ENCODE assay signal across 7 mouse cellular contexts in the genomic region with DNA sequence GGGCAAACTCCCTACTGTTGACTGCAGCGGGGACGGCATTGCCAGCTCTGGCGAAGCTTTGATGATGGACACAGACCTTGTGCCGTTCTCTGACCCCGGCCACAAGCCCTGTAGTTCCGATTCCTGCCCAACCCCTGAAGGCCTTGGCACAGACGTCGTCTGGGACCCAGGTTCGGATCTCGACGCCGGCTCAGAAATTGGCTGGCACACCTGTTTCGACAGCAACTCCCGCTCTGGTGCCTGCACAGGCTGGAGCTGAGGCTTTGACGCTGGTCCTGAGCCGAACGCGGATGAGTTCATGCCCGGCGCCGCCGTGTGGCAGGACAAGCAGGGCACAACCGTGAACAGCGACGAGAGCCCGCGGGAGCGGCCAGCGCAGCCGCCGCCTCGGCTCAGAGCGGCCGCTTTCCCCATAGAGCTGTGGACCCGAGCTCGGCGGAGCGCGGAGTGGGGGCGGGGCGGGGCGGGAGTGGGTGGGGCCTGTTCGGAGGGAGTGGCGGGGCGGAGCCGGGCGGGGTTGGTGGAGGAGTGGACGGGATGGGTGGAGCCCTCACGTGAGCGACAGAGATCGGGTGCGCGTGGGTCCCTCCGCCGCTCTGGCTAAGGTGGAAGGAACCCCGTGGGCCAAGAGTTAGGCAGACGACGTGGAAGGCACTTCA. TPM values are rescaled to one million over a fixed set of nuclear protein-coding genes. Genes with fewer than 3 reads are reported as not detected.
DNase-seq lines count a peak whose midpoint lies in the region; ATAC-seq and TF ChIP-seq lines count a peak whose summit lies in the region.

Osbp2 (minus strand) TSS at position 450 of the 659 bp plus-strand sequence.

- TF ChIP-seq POLR2A in kidney, adult 2 months (IDR thresholded peaks at IDR 0.05; ENCODE audit: low read depth, low read length), result peak; percentile 10
- no peak for TF ChIP-seq POLR2A in limb, embryonic 14.5 days (IDR thresholded peaks at IDR 0.05; ENCODE audit: borderline replicate concordance, extremely low read depth, insufficient read depth, insufficient read length)

- peak within 1 kb of the TSS; percentile 66 for H3K4me2 ChIP-seq in limb, embryonic 14.5 days (replicated peaks; ENCODE audit: low read depth, low read length, severe bottlenecking)
- peak within 1 kb of the TSS; percentile 80 for H3K4me2 ChIP-seq in midbrain, embryonic 15.5 days

- H3K36me3 ChIP-seq in embryonic facial prominence, embryonic 10.5 days (replicated peaks), result no peaks in the 10 kb centered on the region
- no peaks in the 10 kb centered on the region for H3K36me3 ChIP-seq in kidney, adult 2 months (ENCODE audit: control insufficient read depth, insufficient read depth, low read length)
- H3K36me3 ChIP-seq in limb, embryonic 14.5 days (ENCODE audit: control insufficient read depth, insufficient read depth, low read length), result no peaks in the 10 kb centered on the region
- H3K36me3 ChIP-seq in midbrain, embryonic 15.5 days (replicated peaks), result no peaks in the 10 kb centered on the region

- H3K27ac ChIP-seq in embryonic facial prominence, embryonic 10.5 days (replicated peaks), result peak within 1 kb of the TSS; percentile 77
- H3K27ac ChIP-seq in kidney, adult 2 months (ENCODE audit: insufficient read depth, low read depth, low read length), result peak within 1 kb of the TSS; percentile 6; the same call in 1 of the 2 replicates
- no peak within 1 kb of the TSS for H3K27ac ChIP-seq in limb, embryonic 14.5 days (replicated peaks; ENCODE audit: low read depth, low read length)
- H3K27ac ChIP-seq in midbrain, embryonic 15.5 days, result no peak within 1 kb of the TSS

- H3K9me3 ChIP-seq in embryonic facial prominence, embryonic 10.5 days, result no peaks in the 10 kb centered on the region
- no peaks in the 10 kb centered on the region for H3K9me3 ChIP-seq in limb, embryonic 14.5 days (ENCODE audit: control insufficient read depth, low read length)
- no peaks in the 10 kb centered on the region for H3K9me3 ChIP-seq in midbrain, embryonic 15.5 days

- peaks cover 56% of the 10 kb centered on the region for H3K27me3 ChIP-seq in embryonic facial prominence, embryonic 10.5 days (replicated peaks; ENCODE audit: low read depth, poor library complexity, severe bottlenecking)
- no peaks in the 10 kb centered on the region for H3K27me3 ChIP-seq in kidney, adult 2 months (replicated peaks; ENCODE audit: control insufficient read depth, insufficient read depth, low read length)
- peaks cover 11% of the 10 kb centered on the region; the same call in 1 of the 2 replicates for H3K27me3 ChIP-seq in limb, embryonic 14.5 days (ENCODE audit: control insufficient read depth, insufficient read depth, low read length)
- H3K27me3 ChIP-seq in midbrain, embryonic 15.5 days (replicated peaks), result peaks cover 5% of the 10 kb centered on the region; the same call in 1 of the 2 replicates

- peak; percentile 96 for ATAC-seq in limb, embryonic 14.5 days (ENCODE audit: low FRiP score, low read depth)
- peak; percentile 94 for ATAC-seq in midbrain, embryonic 15.5 days (replicated peaks)

- DNase-seq in adrenal gland, postnatal 4 days (ENCODE audit: low spot score in 2 of 2), result peak; percentile 39 to 58
- DNase-seq in embryonic facial prominence, embryonic 10.5 days (ENCODE audit: low spot score), result peak; percentile 93
- peak; percentile 72 to 73 for DNase-seq in heart, adult 18-20 months
- peak; percentile 81 for DNase-seq in kidney, adult 2 months
- DNase-seq in limb, embryonic 14.5 days (ENCODE audit: low spot score), result peak; percentile 31
- peak; percentile 24 to 37 for DNase-seq in spleen, adult 18-20 months

- TF ChIP-seq CTCF in kidney, adult 2 months (conservative IDR thresholded peaks at IDR 0.05; ENCODE audit: insufficient read depth, insufficient read length, low read depth, low read length), result peak; percentile 42

- H3K9ac ChIP-seq in limb, embryonic 14.5 days (ENCODE audit: low read depth, low read length, severe bottlenecking), result peak within 1 kb of the TSS; percentile 56
- peak within 1 kb of the TSS; percentile 57 for H3K9ac ChIP-seq in midbrain, embryonic 15.5 days

- H3K4me1 ChIP-seq in embryonic facial prominence, embryonic 10.5 days, result peaks cover 11% of the 10 kb centered on the region
- H3K4me1 ChIP-seq in kidney, adult 2 months (ENCODE audit: control insufficient read depth, insufficient read depth, low read length), result 0 out of 2 replicates have a peak, but pooled peaks cover 4% of the 10 kb centered on the region
- peaks cover 9% of the 10 kb centered on the region; the same call in 1 of the 2 replicates for H3K4me1 ChIP-seq in limb, embryonic 14.5 days (ENCODE audit: control insufficient read depth, insufficient read depth, low read length)
- H3K4me1 ChIP-seq in midbrain, embryonic 15.5 days, result peaks cover 15% of the 10 kb centered on the region

- peak within 1 kb of the TSS; percentile 67 for H3K4me3 ChIP-seq in embryonic facial prominence, embryonic 10.5 days
- peak within 1 kb of the TSS; percentile 53 for H3K4me3 ChIP-seq in kidney, adult 2 months (ENCODE audit: insufficient read depth, low read depth, low read length)
- peak within 1 kb of the TSS; percentile 49 for H3K4me3 ChIP-seq in limb, embryonic 14.5 days (replicated peaks; ENCODE audit: low read length)
- H3K4me3 ChIP-seq in midbrain, embryonic 15.5 days, result peak within 1 kb of the TSS; percentile 53

- 4% methylated on average over 58 of the region's 58 CpGs for WGBS in embryonic facial prominence, embryonic 10.5 days
- 5% methylated on average over 58 of the region's 58 CpGs for WGBS in kidney, adult 2 months
- WGBS in limb, embryonic 14.5 days, result 5% methylated on average over 34 of the region's 58 CpGs
- WGBS in midbrain, embryonic 15.5 days, result 3% methylated on average over 58 of the region's 58 CpGs

RNA-seq across cellular contexts. Expression of gene Osbp2, which starts in this region (rescaled TPM):
- total RNA-seq in adrenal gland, postnatal 4 days (2021), result 1 to 10 TPM; 2.4 to 2.5 TPM
- polyA plus RNA-seq in embryonic facial prominence, embryonic 10.5 days (2016; fragmentation: Nextera tagmentation; extraction: Ambion mirVana), result 0.82 and 1.2 TPM in 2 replicates
- 10 to 100 TPM; 17.9 to 20.3 TPM for total RNA-seq in heart, adult 18-20 months (2021)
- polyA plus RNA-seq in kidney, adult 2 months (2012; rRNA removed), result 3.3 and 4.5 TPM in 2 replicates
- 0.77 and 0.86 TPM in 2 replicates for polyA plus RNA-seq in limb, embryonic 14.5 days (2012; rRNA removed)
- polyA plus RNA-seq in limb, embryonic 14.5 days (2014; fragmentation: Nextera tagmentation; extraction: Ambion mirVana), result 1.3 and 1.5 TPM in 2 replicates
- 33.5 and 36.2 TPM in 2 replicates for polyA plus RNA-seq in midbrain, embryonic 15.5 days (2015; fragmentation: Nextera tagmentation; extraction: Ambion mirVana)

Comparison
In these comparisons a context has a peak if more than half of its experiments do, and no peak if none do; other contexts are left out.
1. RNA of gene Osbp2 (total RNA-seq): 17.9 to 20.3 TPM in heart, adult 18-20 months; 2.4 to 2.5 TPM in adrenal gland, postnatal 4 days; every median in the first group is over 4 times any median in the second.
2. DNase-seq: peak in every context shown above with its lines; median percentile 93 in embryonic facial prominence, embryonic 10.5 days; 81 in kidney, adult 2 months; 72 in heart, adult 18-20 months; 48 in adrenal gland, postnatal 4 days; 31 in limb, embryonic 14.5 days; 30 in spleen, adult 18-20 months.
3. H3K27ac ChIP-seq: peak in embryonic facial prominence, embryonic 10.5 days (single experiment) and kidney, adult 2 months (single experiment); none in limb, embryonic 14.5 days (single experiment) and midbrain, embryonic 15.5 days (single experiment).
4. Peak in every context shown above with its lines, with median percentiles within 50 percentile points of each other: H3K4me3 ChIP-seq.